Mouse (Mus musculus) CH12.LX (cell line): ENCODE measurements around the gene Zfp128. TPM values are rescaled to one million over a fixed set of nuclear protein-coding genes. Genes with fewer than 3 reads are reported as not detected.

Experiments
- DNase-seq: peaks from one replicate; pipeline ENCODE4 v3.0.0-alpha.2; 2013; ENCODE audit errors: extremely low read depth
- H3K27ac ChIP-seq: 2 replicates; pipeline ENCODE4 v1.5.1; 2012; ENCODE audit warnings: low read depth, mild to moderate bottlenecking, control low read depth, moderate library complexity; ENCODE audit not compliant: insufficient read depth
- H3K27me3 ChIP-seq: replicated peaks from 2 replicates; pipeline ENCODE3; 2012; ENCODE audit warnings: inconsistent platforms
- H3K36me3 ChIP-seq, 2 experiments: replicated peaks in 1 of 2; 2 replicates each; pipeline versions ENCODE3 to v1.6.1; 2012; ENCODE audit warnings: inconsistent platforms in 1 of 2, low read length in 1 of 2, mild to moderate bottlenecking in 1 of 2, mixed read lengths in 1 of 2, moderate library complexity in 1 of 2; ENCODE audit not compliant: control insufficient read depth in 1 of 2, insufficient read depth in 1 of 2
- H3K4me1 ChIP-seq, 2 experiments: 2 replicates each; pipeline ENCODE4 v1.6.1; 2012; ENCODE audit warnings: inconsistent platforms in 1 of 2, moderate library complexity in 1 of 2; ENCODE audit not compliant: insufficient read depth in 2 of 2, control insufficient read depth in 1 of 2
- H3K4me2 ChIP-seq: 2 replicates; pipeline ENCODE4 v1.6.1; 2012; ENCODE audit warnings: low read depth, mild to moderate bottlenecking, control low read depth; ENCODE audit not compliant: poor library complexity, insufficient read depth, severe bottlenecking
- H3K4me3 ChIP-seq, 3 experiments: fragments of 150-350 bp in 1 of 3; sonication (generic) in 1 of 3; replicated peaks in 1 of 3; 2 replicates each; pipeline versions ENCODE3 to v1.5.1; 2011 to 2012; ENCODE audit warnings: low read depth in 2 of 3, low read length in 2 of 3, mild to moderate bottlenecking in 2 of 3, moderate library complexity in 2 of 3, control low read depth in 1 of 3, improper control_type of control experiment in 1 of 3, inconsistent platforms in 1 of 3, mixed read lengths in 1 of 3; ENCODE audit not compliant: poor library complexity in 1 of 3
- H3K79me2 ChIP-seq: replicated peaks from 2 replicates; pipeline ENCODE4 v1.6.1; 2012; ENCODE audit warnings: mild to moderate bottlenecking, moderate library complexity; ENCODE audit not compliant: control insufficient read depth, poor library complexity, insufficient read depth, severe bottlenecking; ENCODE audit errors: extremely low read depth
- H3K9ac ChIP-seq: 2 replicates; pipeline ENCODE4 v1.6.1; 2012; ENCODE audit warnings: low read depth, mild to moderate bottlenecking, control low read depth, moderate library complexity; ENCODE audit not compliant: insufficient read depth
- H3K9me3 ChIP-seq: replicated peaks from 2 replicates; pipeline ENCODE3; 2012; ENCODE audit warnings: low read length, inconsistent platforms, mixed read lengths
- BHLHE40 ChIP-seq: IDR thresholded peaks from 2 replicates; pipeline ENCODE4 v1.6.1; 2011; ENCODE audit warnings: mild to moderate bottlenecking, low read depth, low read length, improper control_type of control experiment
- CTCF ChIP-seq, 2 experiments: IDR thresholded peaks in 1 of 2; conservative IDR thresholded peaks in 1 of 2; 2 replicates each; pipeline ENCODE4 v1.5.1; 2011 to 2012; ENCODE audit warnings: low read depth in 2 of 2, low read length in 2 of 2, improper control_type of control experiment in 1 of 2, inconsistent platforms in 1 of 2, mild to moderate bottlenecking in 1 of 2, moderate library complexity in 1 of 2
- E2F4 ChIP-seq: IDR thresholded peaks from 2 replicates; pipeline ENCODE4 v1.6.1; 2011; ENCODE audit warnings: low read depth, low read length, improper control_type of control experiment; ENCODE audit not compliant: insufficient replicate concordance
- HCFC1 ChIP-seq: IDR thresholded peaks from 2 replicates; pipeline ENCODE4 v1.6.1; 2012; ENCODE audit warnings: low read depth, mild to moderate bottlenecking, inconsistent platforms, low read length, improper control_type of control experiment
- IRF4 ChIP-seq: IDR thresholded peaks from 2 replicates; pipeline ENCODE4 v1.6.1; 2014; ENCODE audit warnings: low read depth, mild to moderate bottlenecking, inconsistent platforms, low read length, improper control_type of control experiment
- JUN ChIP-seq: IDR thresholded peaks from 2 replicates; pipeline ENCODE4 v1.6.1; 2011; ENCODE audit warnings: low read depth, mild to moderate bottlenecking, low read length, improper control_type of control experiment, moderate library complexity; ENCODE audit not compliant: insufficient read depth
- JUND ChIP-seq: conservative IDR thresholded peaks from 2 replicates; pipeline ENCODE4 v1.6.1; 2011; ENCODE audit warnings: low read depth, low read length, improper control_type of control experiment
- NELFE ChIP-seq: IDR thresholded peaks from 2 replicates; pipeline ENCODE4 v1.6.1; 2011; ENCODE audit warnings: low read depth, low read length, improper control_type of control experiment
- NRF1 ChIP-seq: IDR thresholded peaks from 2 replicates; pipeline ENCODE4 v1.6.1; 2014; ENCODE audit warnings: low read depth, mild to moderate bottlenecking, inconsistent platforms, low read length, improper control_type of control experiment, moderate library complexity
- PAX5 ChIP-seq: IDR thresholded peaks from 2 replicates; pipeline ENCODE4 v1.6.1; 2012; ENCODE audit warnings: low read length, inconsistent platforms, mixed read lengths
- POLR2A ChIP-seq: IDR thresholded peaks from 2 replicates; pipeline ENCODE4 v1.6.1; 2011; ENCODE audit warnings: low read depth, mild to moderate bottlenecking, improper control_type of control experiment, low read length
- POLR2AphosphoS2 ChIP-seq: IDR thresholded peaks from 2 replicates; pipeline ENCODE4 v1.6.1; 2011; ENCODE audit warnings: low read depth, low read length, improper control_type of control experiment
- UBTF ChIP-seq: IDR thresholded peaks from 2 replicates; pipeline ENCODE4 v1.6.1; 2012; ENCODE audit warnings: low read depth, mild to moderate bottlenecking, inconsistent platforms, low read length, improper control_type of control experiment, moderate library complexity
- ZKSCAN1 ChIP-seq: IDR thresholded peaks from 2 replicates; pipeline ENCODE4 v1.6.1; 2012; ENCODE audit warnings: low read depth, inconsistent platforms, low read length, improper control_type of control experiment, borderline replicate concordance
- ZNF384 ChIP-seq: IDR thresholded peaks from 2 replicates; pipeline ENCODE4 v1.6.1; 2012; ENCODE audit warnings: low read depth, low read length, improper control_type of control experiment, inconsistent platforms
- dilution Hi-C: fragments of 300-500 bp; cut with MboI; formaldehyde crosslinking; loops from 2 replicates; pipeline ENCODE4 v1.14.3; 2020; ENCODE audit warnings: low sequenced_read_pairs; ENCODE audit not compliant: extremely low pct_unique_long_range_greater_than_20kb, extremely low pct_ligation_motif_present
- in situ Hi-C: fragments of 300-500 bp; cut with MboI; formaldehyde crosslinking; loops from 3 replicates; pipeline ENCODE4 v1.14.3; 2019; ENCODE audit warnings: low sequenced_read_pairs, low pct_ligation_motif_present, low pct_unique_long_range_greater_than_20kb, mixed read lengths
- polyA plus RNA-seq: library from polyadenylated mRNA; unstranded; fragments of >175 nt; gene quantifications from 2 replicates; pipeline ENCODE4 v1.2.1, GENCODE M21; 2012; ENCODE audit warnings: low read depth; ENCODE audit not compliant: insufficient read length
- total RNA-seq, 2 experiments: library from RNA; depleted of rRNA; stranded (reverse); fragments of 300-350 nt in 1 of 2; fragments of >200 nt in 1 of 2; gene quantifications; 2 replicates each; pipeline ENCODE4 v1.2.3; 2012 to 2014

Gene Zfp128
- total and polyA plus RNA-seq, 3 experiments: 0.61 to 1.4 (median 1.2) TPM

DNA sequence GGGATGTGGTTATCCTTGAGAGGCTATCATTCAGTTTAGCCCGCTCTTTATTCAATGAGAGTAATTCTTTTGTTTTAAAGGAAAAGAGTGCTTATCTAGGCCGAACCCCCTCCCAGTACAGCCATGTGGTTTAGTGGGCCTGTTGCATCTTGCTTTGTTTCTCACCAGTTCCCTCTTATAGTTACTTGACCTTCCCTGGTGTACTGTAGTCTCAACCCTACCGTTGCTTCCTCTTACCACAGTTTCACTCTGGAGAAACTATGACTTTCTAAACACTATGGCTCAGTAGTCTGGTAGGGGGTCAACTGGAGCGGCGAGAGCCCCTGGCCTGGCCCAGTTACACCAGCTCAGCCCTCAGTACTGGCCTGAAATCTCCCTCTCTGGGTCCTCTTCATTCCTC is 6.6 kb downstream of the Zfp128 start:
- TF ChIP-seq JUND: no peak
- TF ChIP-seq BHLHE40: no peak
- no peak for TF ChIP-seq CTCF (conservative IDR thresholded peaks at IDR 0.05 in 1 of 2, IDR thresholded peaks at IDR 0.05 in 1 of 2; ENCODE audit: low read depth in 2 of 2, low read length in 2 of 2)
- no peak for TF ChIP-seq IRF4
- dilution Hi-C loops: no loop called here
- in situ Hi-C loops: no loop called here

DNA sequence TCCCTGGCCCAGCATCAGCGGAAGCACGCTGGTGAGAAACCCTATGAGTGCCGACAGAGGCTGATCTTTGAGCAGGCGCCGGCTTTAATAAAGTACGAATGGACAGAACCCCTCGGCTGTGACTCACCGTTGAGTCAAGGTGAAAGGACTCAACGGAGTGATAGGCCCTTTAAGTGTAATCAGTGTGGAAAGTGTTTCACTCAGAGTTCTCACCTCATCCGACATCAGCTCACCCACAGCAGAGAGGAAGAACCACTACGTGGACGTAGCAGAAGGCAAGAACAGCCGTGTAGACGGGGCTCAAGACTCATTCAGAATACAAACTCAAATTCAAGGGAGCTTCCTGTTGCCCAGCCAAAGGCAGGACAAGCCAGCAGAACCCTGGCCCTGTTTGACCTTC is 10.0 kb downstream of the Zfp128 start:
- no peak overlapping the region for H3K9ac ChIP-seq
- H3K27me3 ChIP-seq: no peaks in the 10 kb centered on the region
- peaks cover 5 to 25% of the 10 kb centered on the region in 2 experiments for H3K36me3 ChIP-seq
- no peak overlapping the region for H3K27ac ChIP-seq
- no peaks in the 10 kb centered on the region for H3K79me2 ChIP-seq
- H3K4me2 ChIP-seq: no peak overlapping the region
- no peaks in the 10 kb centered on the region for H3K9me3 ChIP-seq
- dilution Hi-C loops: no loop called here
- no peak for TF ChIP-seq UBTF
- no peak for TF ChIP-seq BHLHE40
- no peak for TF ChIP-seq POLR2AphosphoS2
- no peak for TF ChIP-seq ZNF384
- no peak for TF ChIP-seq JUN
- no peak for TF ChIP-seq HCFC1
- TF ChIP-seq E2F4: no peak
- TF ChIP-seq POLR2A: no peak
- TF ChIP-seq, all 38 proteins: peak for 0
- Histone ChIP-seq H3K4me1 (peaks cover 2 to 27% of the 10 kb centered on the region in 2 experiments; a peak in 3 of 4 replicates), H3K4me3 (no peak overlapping the region)
- DNase-seq: no peak
- in situ Hi-C loops: no loop called here

More for the DNA sequence above, 6.6 kb downstream of the Zfp128 start:
- H3K4me3 ChIP-seq: no peak overlapping the region
- H3K4me1 ChIP-seq: peaks cover 0 to 29% of the 10 kb centered on the region in 2 experiments; a peak in 2 of 4 replicates
- H3K36me3 ChIP-seq: peaks cover 5 to 37% of the 10 kb centered on the region in 2 experiments
- H3K79me2 ChIP-seq: no peaks in the 10 kb centered on the region
- no peak overlapping the region for H3K9ac ChIP-seq
- no peaks in the 10 kb centered on the region for H3K9me3 ChIP-seq
- H3K4me2 ChIP-seq: no peak overlapping the region
- no peak for DNase-seq
- H3K27me3 ChIP-seq: no peaks in the 10 kb centered on the region
- H3K27ac ChIP-seq: no peak overlapping the region

DNA sequence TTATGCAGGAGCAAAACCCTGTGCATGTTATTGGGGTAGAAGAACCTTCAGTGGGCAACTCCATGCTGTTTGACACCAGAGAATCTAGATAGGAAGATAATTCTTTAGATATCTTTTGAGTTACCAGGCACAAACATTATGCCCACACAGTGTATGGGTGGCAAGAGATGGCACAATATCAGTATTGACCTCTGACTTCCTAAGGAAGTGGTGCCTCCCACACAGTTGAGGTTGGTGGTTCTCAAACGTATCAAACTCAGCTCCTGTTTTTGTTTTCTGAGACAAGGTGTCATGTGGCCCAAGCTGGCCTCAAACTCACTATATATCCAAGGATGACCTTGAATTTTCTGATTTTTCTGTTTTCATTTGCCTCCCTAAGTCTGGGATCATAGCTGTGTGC is 10.4 kb downstream of the Zfp128 start:
- dilution Hi-C loops: no loop called here
- no peaks in the 10 kb centered on the region for H3K79me2 ChIP-seq
- H3K27ac ChIP-seq: no peak overlapping the region
- no peaks in the 10 kb centered on the region for H3K27me3 ChIP-seq
- no peaks in the 10 kb centered on the region for H3K9me3 ChIP-seq
- H3K4me3 ChIP-seq: no peak overlapping the region
- in situ Hi-C loops: no loop called here
- H3K9ac ChIP-seq: no peak overlapping the region
- peaks cover 5 to 21% of the 10 kb centered on the region in 2 experiments for H3K36me3 ChIP-seq
- no peak for DNase-seq
- no peak for TF ChIP-seq NRF1
- TF ChIP-seq CTCF (conservative IDR thresholded peaks at IDR 0.05 in 1 of 2, IDR thresholded peaks at IDR 0.05 in 1 of 2; ENCODE audit: low read depth in 2 of 2, low read length in 2 of 2): no peak
- no peak for TF ChIP-seq PAX5
- no peak for TF ChIP-seq ZKSCAN1
- no peak for TF ChIP-seq JUND
- no peak for TF ChIP-seq JUN
- TF ChIP-seq NELFE: no peak
- H3K4me2 ChIP-seq: no peak overlapping the region
- H3K4me1 ChIP-seq: peaks cover 2 to 23% of the 10 kb centered on the region in 2 experiments; a peak in 3 of 4 replicates
